Mouse (Mus musculus) thymus, postnatal 25 days (tissue): ENCODE results near the gene Gad1.

ENCODE experiments used
- DNase-seq: peaks from one replicate; pipeline ENCODE4 v3.0.0; 2022

The Gad1 gene

GRCm38 (mm10) chr2:70552772-70553171 lies at the start of gene Gad1:
TSS of gene Gad1 (plus strand) at chr2:70553072.
- DNase-seq, result no peak

- no peak for DNase-seq
Measured at GRCm38 (mm10) chr2:70503436-70503835, 49.4 kb upstream of the Gad1 start.

GRCm38 (mm10) chr2:70505229-70505628 lies 47.6 kb upstream of the Gad1 start:
- DNase-seq, result no peak

GRCm38 (mm10) chr2:70505896-70506295 lies 47.0 kb upstream of the Gad1 start:
- no peak for DNase-seq

GRCm38 (mm10) chr2:70506372-70506771 lies 46.5 kb upstream of the Gad1 start:
- no peak for DNase-seq

GRCm38 (mm10) chr2:70508496-70508895 lies 44.4 kb upstream of the Gad1 start, which contains the start of gene Erich2:
TSS of gene Erich2 (plus strand) at chr2:70508819.
- no peak for DNase-seq

- peak; percentile 5 for DNase-seq
Measured at GRCm38 (mm10) chr2:70509021-70509632, 43.7 kb upstream of the Gad1 start.

GRCm38 (mm10) chr2:70538283-70538682 lies 14.6 kb upstream of the Gad1 start:
- DNase-seq, result peak; percentile 40

GRCm38 (mm10) chr2:70550671-70551070 lies 2.2 kb upstream of the Gad1 start:
- no peak for DNase-seq

GRCm38 (mm10) chr2:70551446-70551845 lies 1.4 kb upstream of the Gad1 start:
- no peak for DNase-seq

GRCm38 (mm10) chr2:70552067-70552598 lies 739 bp upstream of the Gad1 start:
- DNase-seq, result no peak

- no peak for DNase-seq
Measured at GRCm38 (mm10) chr2:70553826-70554225, 954 bp downstream of the Gad1 start.

- peak; percentile 70 for DNase-seq
Measured at GRCm38 (mm10) chr2:70558112-70558842, 5.4 kb downstream of the Gad1 start.

- DNase-seq, result no peak
Measured at GRCm38 (mm10) chr2:70558843-70559451, 6.1 kb downstream of the Gad1 start.

- peak; percentile 83 for DNase-seq
Measured at GRCm38 (mm10) chr2:70559520-70559919, 6.6 kb downstream of the Gad1 start.

GRCm38 (mm10) chr2:70561077-70561795 lies 8.4 kb downstream of the Gad1 start:
- peak; percentile 55 for DNase-seq

- no peak for DNase-seq
Measured at GRCm38 (mm10) chr2:70562011-70562491, 9.2 kb downstream of the Gad1 start.

- DNase-seq, result no peak
Measured at GRCm38 (mm10) chr2:70562611-70562980, 9.7 kb downstream of the Gad1 start.

GRCm38 (mm10) chr2:70562981-70563671 lies 10.3 kb downstream of the Gad1 start:
- DNase-seq, result no peak

- no peak for DNase-seq
Measured at GRCm38 (mm10) chr2:70563721-70564645, 11.1 kb downstream of the Gad1 start.

- DNase-seq, result no peak
Measured at GRCm38 (mm10) chr2:70564646-70565315, 11.9 kb downstream of the Gad1 start.
